In the genomic region with DNA sequence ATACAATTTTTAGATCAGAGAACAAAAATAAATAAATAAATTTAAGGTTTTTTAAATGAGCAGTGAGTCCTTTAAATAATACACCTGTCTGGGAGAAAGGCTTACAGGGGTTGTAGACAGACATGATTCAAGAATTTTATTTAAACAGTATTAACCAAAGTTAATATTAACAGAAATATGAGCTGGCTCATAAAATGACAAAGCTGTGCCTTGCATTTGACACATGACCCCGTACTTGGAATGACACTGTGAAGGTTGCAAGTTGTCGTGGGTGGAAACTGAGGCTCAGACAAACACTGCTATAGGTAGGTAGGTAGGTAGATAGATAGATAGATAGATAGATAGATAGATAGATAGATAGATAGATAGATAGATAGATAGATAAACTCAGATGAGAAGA, we compare ENCODE assay signal across 32 mouse cellular contexts.
"Had no signal": no experiment of that assay in that cellular context is flagged by ENCODE, and none has a peak within 500 bp of the region (broad histone marks: within the 10 kb centered on the region; RNA-seq: fewer than 3 reads in every experiment).

No protein-coding gene starts in this region.

- H3K27ac ChIP-seq: limb, embryonic 10.5 days; limb, embryonic 12.5 days; limb, embryonic 13.5 days; limb, embryonic 15.5 days; liver, embryonic 12.5 days; liver, embryonic 13.5 days; liver, embryonic 14.5 days; liver, embryonic 15.5 days; lung, embryonic 15.5 days; macrophage; midbrain, embryonic 10.5 days; midbrain, embryonic 12.5 days; midbrain, embryonic 13.5 days; midbrain, embryonic 15.5 days; neural tube, embryonic 12.5 days had no signal

- H3K27me3 ChIP-seq: liver, embryonic 12.5 days; liver, embryonic 13.5 days; liver, embryonic 15.5 days; lung, embryonic 15.5 days; megakaryocyte, embryonic 14.5 days; midbrain, embryonic 13.5 days; midbrain, embryonic 15.5 days; neural tube, embryonic 12.5 days had no signal

- H3K36me3 ChIP-seq: limb, embryonic 10.5 days; limb, embryonic 12.5 days; limb, embryonic 13.5 days; limb, embryonic 15.5 days; liver, embryonic 12.5 days; liver, embryonic 13.5 days; liver, embryonic 15.5 days; lung, embryonic 15.5 days; midbrain, embryonic 10.5 days; midbrain, embryonic 12.5 days; midbrain, embryonic 13.5 days; midbrain, embryonic 15.5 days; neural tube, embryonic 12.5 days had no signal

- DNase-seq: left cerebral cortex, postnatal 4 days; liver; liver, embryonic 13.5 days; liver, postnatal 0 days; lung, adult 18-20 months; lung, adult 2 months; lung, embryonic 14.5 days; lung, postnatal 10 days; lung, postnatal 14 days; lung, postnatal 36 days; lung, postnatal 4 days; midbrain, embryonic 14.5 days had no signal

- ATAC-seq: liver, embryonic 12.5 days; liver, postnatal 0 days; lung, postnatal 0 days; midbrain, embryonic 13.5 days; midbrain, embryonic 15.5 days; midbrain, embryonic 16.5 days had no signal

- H3K9me3 ChIP-seq: limb, embryonic 10.5 days; limb, embryonic 13.5 days; limb, embryonic 15.5 days; liver, embryonic 13.5 days; liver, embryonic 15.5 days; lung, embryonic 15.5 days; midbrain, embryonic 12.5 days; midbrain, embryonic 13.5 days; midbrain, embryonic 15.5 days; neural tube, embryonic 12.5 days had no signal

- H3K4me1 ChIP-seq: liver, embryonic 12.5 days; liver, embryonic 13.5 days; liver, embryonic 15.5 days; lung, embryonic 15.5 days; megakaryocyte, embryonic 14.5 days; midbrain, embryonic 10.5 days; midbrain, embryonic 12.5 days; midbrain, embryonic 13.5 days; midbrain, embryonic 15.5 days; neural tube, embryonic 12.5 days had no signal

- H3K9ac ChIP-seq: limb, embryonic 12.5 days; limb, embryonic 13.5 days; limb, embryonic 15.5 days; liver, embryonic 12.5 days; liver, embryonic 13.5 days; liver, embryonic 14.5 days; liver, embryonic 15.5 days; liver, postnatal 0 days; lung, embryonic 14.5 days; lung, embryonic 15.5 days; midbrain, embryonic 12.5 days; midbrain, embryonic 13.5 days; midbrain, embryonic 15.5 days; neural tube, embryonic 12.5 days had no signal

- H3K4me2 ChIP-seq: limb, embryonic 12.5 days; limb, embryonic 13.5 days; limb, embryonic 15.5 days; liver, embryonic 11.5 days; liver, embryonic 12.5 days; liver, embryonic 13.5 days; liver, embryonic 15.5 days; lung, embryonic 14.5 days; lung, embryonic 15.5 days; midbrain, embryonic 11.5 days; midbrain, embryonic 12.5 days; midbrain, embryonic 13.5 days; midbrain, embryonic 15.5 days; neural tube, embryonic 12.5 days had no signal

- H3K4me3 ChIP-seq: limb, embryonic 10.5 days; limb, embryonic 12.5 days; limb, embryonic 13.5 days; limb, embryonic 15.5 days; liver, embryonic 12.5 days; liver, embryonic 13.5 days; liver, embryonic 15.5 days; lung, embryonic 15.5 days; midbrain, embryonic 10.5 days; midbrain, embryonic 12.5 days; midbrain, embryonic 13.5 days; midbrain, embryonic 15.5 days; myocyte; neural tube, embryonic 12.5 days had no signal
